Comparison of ENCODE assay signal across 21 mouse cellular contexts in genomic region chr5:119010048-119010447, GRCm38 (mm10).
"Had no signal": no experiment of that assay in that cellular context is flagged by ENCODE, and none has a peak within 500 bp of the region (broad histone marks: within the 10 kb centered on the region; RNA-seq: fewer than 3 reads in every experiment).

No protein-coding gene starts in this region.

- DNase-seq: kidney, adult 2 months; kidney, postnatal 25 days; liver, postnatal 0 days; lung, postnatal 14 days; right cerebral cortex, adult 18-20 months; right cerebral cortex, postnatal 14 days; right cerebral cortex, postnatal 4 days; thymus, adult 2 months; thymus, postnatal 14 days; thymus, postnatal 4 days had no signal

- H3K9ac ChIP-seq: limb, embryonic 12.5 days; limb, embryonic 15.5 days; liver, embryonic 14.5 days; liver, postnatal 0 days; midbrain, embryonic 12.5 days; midbrain, embryonic 15.5 days; neural tube, embryonic 12.5 days; neural tube, embryonic 15.5 days had no signal

- H3K27ac ChIP-seq: limb, embryonic 12.5 days; limb, embryonic 15.5 days; liver, embryonic 14.5 days; macrophage; midbrain, embryonic 12.5 days; midbrain, embryonic 15.5 days; neural tube, embryonic 12.5 days; neural tube, embryonic 15.5 days; stomach, postnatal 0 days had no signal

- H3K9me3 ChIP-seq: limb, embryonic 15.5 days; midbrain, embryonic 12.5 days; midbrain, embryonic 15.5 days; neural tube, embryonic 12.5 days; neural tube, embryonic 15.5 days had no signal

- H3K36me3 ChIP-seq: limb, embryonic 12.5 days; limb, embryonic 15.5 days; midbrain, embryonic 12.5 days; midbrain, embryonic 15.5 days; neural tube, embryonic 12.5 days; neural tube, embryonic 15.5 days had no signal

- H3K4me2 ChIP-seq: limb, embryonic 12.5 days; limb, embryonic 15.5 days; liver, embryonic 11.5 days; midbrain, embryonic 12.5 days; midbrain, embryonic 15.5 days; neural tube, embryonic 12.5 days; neural tube, embryonic 15.5 days had no signal

- H3K4me3 ChIP-seq: limb, embryonic 12.5 days; limb, embryonic 15.5 days; midbrain, embryonic 12.5 days; midbrain, embryonic 15.5 days; neural tube, embryonic 12.5 days; neural tube, embryonic 15.5 days had no signal

- ATAC-seq: intestine, postnatal 0 days; liver, postnatal 0 days; midbrain, embryonic 15.5 days had no signal
